Mouse (Mus musculus): ENCODE data around the gene Rpgr.

GRCm38 (mm10) chrX:10102739-10103138 lies 114.0 kb downstream of the Rpgr start:
- no peak for TF ChIP-seq POLR2A (IDR thresholded peaks at IDR 0.05; ENCODE audit: low read depth, low read length)
- TF ChIP-seq CTCF (IDR thresholded peaks at IDR 0.05; ENCODE audit: extremely low read depth, insufficient read depth, insufficient read length, insufficient replicate concordance), result no peak
